Mouse (Mus musculus) frontal cortex, adult (tissue): ENCODE data around the gene Bcl2l10.

Experiments
- ATAC-seq: cut with Nextera tagmentation; 2 replicates; pipeline ENCODE4 v1.9.2; 2017; ENCODE audit warnings: mild to moderate bottlenecking, moderate library complexity, mixed read lengths; ENCODE audit not compliant: low TSS enrichment

The Bcl2l10 gene

GRCm38 (mm10) chr9:75400639-75401038 lies 53.1 kb downstream of the Bcl2l10 start:
- ATAC-seq: no peak
